Comparison of ENCODE assay signal across 8 mouse cellular contexts in the genomic region with DNA sequence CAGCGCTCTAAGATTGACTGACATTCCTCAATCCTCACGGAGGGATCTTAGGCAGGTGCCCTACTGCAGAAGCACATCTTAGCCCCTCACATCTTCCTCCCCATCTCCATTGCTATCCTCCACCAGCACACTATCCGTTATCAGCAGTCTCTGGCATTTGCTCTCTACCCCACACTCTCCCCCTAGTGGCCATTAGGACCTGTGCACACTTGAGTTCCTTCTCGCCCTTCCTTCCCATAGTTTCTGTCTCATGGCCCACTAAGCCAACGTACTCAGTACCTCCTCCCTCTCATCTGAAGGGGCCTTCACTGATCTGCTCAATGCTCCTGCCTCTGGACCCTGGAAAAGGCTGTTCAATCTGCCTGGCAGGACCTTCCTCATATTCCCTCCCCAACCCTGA. TPM values are rescaled to one million over a fixed set of nuclear protein-coding genes. Genes with fewer than 3 reads are reported as not detected.
DNase-seq lines count a peak whose midpoint lies in the region; ATAC-seq and TF ChIP-seq lines count a peak whose summit lies in the region.

No protein-coding gene starts in this region.

- peak; percentile 94 for TF ChIP-seq CTCF in heart, adult 2 months (IDR thresholded peaks at IDR 0.05)
- peak; percentile 94 for TF ChIP-seq CTCF in lung, embryonic 14.5 days (IDR thresholded peaks at IDR 0.05; ENCODE audit: low read depth)

- TF ChIP-seq POLR2A in heart, adult 2 months (IDR thresholded peaks at IDR 0.05; ENCODE audit: insufficient read depth, low read depth, low read length), result no peak

- no peaks in the 10 kb centered on the region for H3K36me3 ChIP-seq in heart, adult 2 months (ENCODE audit: control insufficient read depth, insufficient read depth, low read length)
- no peaks in the 10 kb centered on the region for H3K36me3 ChIP-seq in heart, embryonic 10.5 days
- no peaks in the 10 kb centered on the region for H3K36me3 ChIP-seq in embryonic facial prominence, embryonic 10.5 days (replicated peaks)
- no peaks in the 10 kb centered on the region for H3K36me3 ChIP-seq in lung, embryonic 14.5 days (ENCODE audit: insufficient read depth)

- H3K79me2 ChIP-seq in heart, adult 2 months (replicated peaks; ENCODE audit: control insufficient read depth, insufficient read depth, low read length), result no peaks in the 10 kb centered on the region

- no peak for ATAC-seq in lung, embryonic 14.5 days (ENCODE audit: insufficient read depth)

- H3K27me3 ChIP-seq in heart, adult 2 months (ENCODE audit: control insufficient read depth, insufficient read depth, low read length), result no peaks in the 10 kb centered on the region
- H3K27me3 ChIP-seq in heart, embryonic 10.5 days (ENCODE audit: insufficient read depth, poor library complexity, severe bottlenecking), result peaks cover 49% of the 10 kb centered on the region
- peaks cover 69% of the 10 kb centered on the region for H3K27me3 ChIP-seq in embryonic facial prominence, embryonic 10.5 days (replicated peaks; ENCODE audit: low read depth, poor library complexity, severe bottlenecking)
- H3K27me3 ChIP-seq in lung, embryonic 14.5 days (ENCODE audit: insufficient read depth, low read length), result no peaks in the 10 kb centered on the region

- 6% methylated on average over 5 of the region's 5 CpGs for WGBS in heart, adult 2 months
- WGBS in heart, embryonic 10.5 days, result 2% methylated on average over 5 of the region's 5 CpGs
- WGBS in embryonic facial prominence, embryonic 10.5 days, result 5% methylated on average over 5 of the region's 5 CpGs
- 6% methylated on average over 5 of the region's 5 CpGs for WGBS in lung, embryonic 14.5 days

- no peak overlapping the region for H3K4me2 ChIP-seq in lung, embryonic 14.5 days

- intact Hi-C loops in heart, adult 2 months (cut with DNase I), result loop anchor here (1.0 to 2.0 kb wide), 2 partner anchors 113 to 171 kb away; no protein-coding TSS in a partner anchor

- 0 out of 2 replicates have a peak, but pooled peaks have one; percentile 36 for TF ChIP-seq EP300 in heart, adult 2 months (IDR thresholded peaks at IDR 0.05; ENCODE audit: insufficient read depth, low read depth, low read length)

- H3K9me3 ChIP-seq in heart, embryonic 10.5 days, result no peaks in the 10 kb centered on the region
- no peaks in the 10 kb centered on the region for H3K9me3 ChIP-seq in embryonic facial prominence, embryonic 10.5 days
- H3K9me3 ChIP-seq in lung, embryonic 14.5 days (ENCODE audit: low read depth, low read length), result no peaks in the 10 kb centered on the region

- peak in 1 of 2 experiments; percentile 40 for DNase-seq in heart, adult 2 months
- DNase-seq in heart, embryonic 10.5 days (ENCODE audit: low spot score), result no peak
- DNase-seq in B cell, adult 2 months, result peak; percentile 66
- DNase-seq in NIH3T3 (ENCODE audit: low read depth), result peak; percentile 75
- peak; percentile 54 for DNase-seq in embryonic facial prominence, embryonic 10.5 days (ENCODE audit: low spot score)
- DNase-seq in lung, embryonic 14.5 days, result peak; percentile 77
- peak; percentile 50 for DNase-seq in thymus, postnatal 4 days
- no peak for DNase-seq in frontal cortex, postnatal 36 days (ENCODE audit: low spot score in 2 of 2)

- no peaks in the 10 kb centered on the region for H3K4me1 ChIP-seq in heart, adult 2 months (ENCODE audit: control insufficient read depth, insufficient read depth, low read length)
- peaks cover 15% of the 10 kb centered on the region for H3K4me1 ChIP-seq in heart, embryonic 10.5 days
- peaks cover 31% of the 10 kb centered on the region for H3K4me1 ChIP-seq in embryonic facial prominence, embryonic 10.5 days
- peaks cover 6% of the 10 kb centered on the region; the same call in 1 of the 2 replicates for H3K4me1 ChIP-seq in lung, embryonic 14.5 days (ENCODE audit: insufficient read depth)

- H3K27ac ChIP-seq in heart, adult 2 months, result no peak overlapping the region
- H3K27ac ChIP-seq in heart, embryonic 10.5 days, result no peak overlapping the region
- no peak overlapping the region for H3K27ac ChIP-seq in embryonic facial prominence, embryonic 10.5 days (replicated peaks)
- H3K27ac ChIP-seq in lung, embryonic 14.5 days (ENCODE audit: low read depth), result no peak overlapping the region

- no peak overlapping the region for H3K4me3 ChIP-seq in heart, adult 2 months
- H3K4me3 ChIP-seq in heart, embryonic 10.5 days, result no peak overlapping the region
- H3K4me3 ChIP-seq in embryonic facial prominence, embryonic 10.5 days, result no peak overlapping the region
- no peak overlapping the region for H3K4me3 ChIP-seq in lung, embryonic 14.5 days (ENCODE audit: low read depth, low read length)

- no peak overlapping the region for H3K9ac ChIP-seq in heart, adult 2 months (ENCODE audit: low read depth, low read length)
- no peak overlapping the region for H3K9ac ChIP-seq in lung, embryonic 14.5 days

RNA-seq across cellular contexts. Expression of gene Adgrl1, which starts 4.0 kb away (rescaled TPM):
- 10 to 100 TPM; 11.3 to 12.9 TPM for total RNA-seq in heart, adult 2 months (2021)
- 33.8 and 45.8 TPM in 2 replicates for polyA plus RNA-seq in heart, adult 2 months (2012; rRNA removed)
- polyA plus RNA-seq in heart, embryonic 10.5 days (2016; fragmentation: Nextera tagmentation; extraction: Ambion mirVana), result 8.5 and 12.0 TPM in 2 replicates
- polyA plus RNA-seq in embryonic facial prominence, embryonic 10.5 days (2016; fragmentation: Nextera tagmentation; extraction: Ambion mirVana), result 12.4 and 13.9 TPM in 2 replicates
- 23.3 and 29.1 TPM in 2 replicates for polyA plus RNA-seq in lung, embryonic 14.5 days (2014; fragmentation: Nextera tagmentation; extraction: Ambion mirVana)

RNA-seq across cellular contexts. Expression of gene Gm10644, which starts 59.1 kb away (rescaled TPM):
- 1 to 10 TPM; 1.3 to 1.7 TPM for total RNA-seq in heart, adult 2 months (2021)
- polyA plus RNA-seq in heart, adult 2 months (2012; rRNA removed), result 1.9 and 2.8 TPM in 2 replicates
- polyA plus RNA-seq in heart, embryonic 10.5 days (2016; fragmentation: Nextera tagmentation; extraction: Ambion mirVana), result 0.41 and 0.86 TPM in 2 replicates
- polyA plus RNA-seq in embryonic facial prominence, embryonic 10.5 days (2016; fragmentation: Nextera tagmentation; extraction: Ambion mirVana), result 0.54 and 1.0 TPM in 2 replicates
- 0.50 and 0.64 TPM in 2 replicates for polyA plus RNA-seq in lung, embryonic 14.5 days (2014; fragmentation: Nextera tagmentation; extraction: Ambion mirVana)

RNA-seq across cellular contexts. Expression of gene Asf1b, which starts 59.4 kb away (rescaled TPM):
- 1 to 10 TPM; 1.7 to 1.8 TPM for total RNA-seq in heart, adult 2 months (2021)
- polyA plus RNA-seq in heart, adult 2 months (2012; rRNA removed), result 2.2 and 3.7 TPM in 2 replicates
- polyA plus RNA-seq in heart, embryonic 10.5 days (2016; fragmentation: Nextera tagmentation; extraction: Ambion mirVana), result 71.5 and 80.8 TPM in 2 replicates
- 95.4 and 105 TPM in 2 replicates for polyA plus RNA-seq in embryonic facial prominence, embryonic 10.5 days (2016; fragmentation: Nextera tagmentation; extraction: Ambion mirVana)
- 87.4 and 88.9 TPM in 2 replicates for polyA plus RNA-seq in lung, embryonic 14.5 days (2014; fragmentation: Nextera tagmentation; extraction: Ambion mirVana)

Comparison
In these comparisons a context has a peak if more than half of its experiments do, and no peak if none do; other contexts are left out.
1. RNA of gene Asf1b, which starts 59.4 kb away (polyA plus RNA-seq): 95.4 to 105 TPM in embryonic facial prominence, embryonic 10.5 days, 87.4 to 88.9 TPM in lung, embryonic 14.5 days and 71.5 to 80.8 TPM in heart, embryonic 10.5 days; 2.2 to 3.7 TPM in heart, adult 2 months; every median in the first group is over 10 times any median in the second.
2. DNase-seq: peak in B cell, adult 2 months (2 of 2), NIH3T3 (single experiment), embryonic facial prominence, embryonic 10.5 days (single experiment), lung, embryonic 14.5 days (single experiment) and thymus, postnatal 4 days (single experiment); none in heart, embryonic 10.5 days (single experiment) and frontal cortex, postnatal 36 days (0 of 2).